Mouse (Mus musculus): Measurements from ENCODE around the gene Gm11562.

DNA sequence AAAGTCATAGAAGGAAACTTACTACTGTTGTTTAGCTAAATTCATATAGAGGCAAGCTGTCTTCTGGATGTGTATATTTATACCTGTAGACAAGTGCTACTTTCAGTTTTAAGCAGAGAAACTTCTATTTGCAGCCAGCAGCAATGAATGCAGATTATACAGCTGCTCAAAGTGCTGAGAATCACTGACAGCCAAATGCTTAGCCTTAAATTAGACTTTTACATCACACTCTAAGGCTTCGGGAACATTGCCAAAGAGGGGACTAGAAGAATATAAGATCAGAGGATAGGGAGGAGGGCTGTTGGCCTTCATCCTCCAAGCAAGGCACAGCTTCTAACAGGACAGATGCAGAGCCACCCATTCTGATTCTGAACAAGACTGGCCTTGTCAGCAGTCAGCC, 16.9 kb upstream of the Gm11562 start:
- TF ChIP-seq POLR2A (IDR thresholded peaks at IDR 0.05; ENCODE audit: insufficient read depth, low read length), result no peak
- no peak for TF ChIP-seq CTCF (IDR thresholded peaks at IDR 0.05; ENCODE audit: low read depth, low read length)

Measured in ES-Bruce4 (cell line).